Mouse (Mus musculus): ENCODE measurements around the gene Mrgpra1. TPM values are rescaled to one million over a fixed set of nuclear protein-coding genes. Genes with fewer than 3 reads are reported as not detected.
"Not testable (repeated sequence)": the region's sequence is repeated elsewhere in the genome, so short reads cannot be mapped to it uniquely, and the experiment has no call there.

Gene Mrgpra1
- polyA plus RNA-seq, 1 experiment from 2014 or later: not detected

- not testable (repeated sequence) for ATAC-seq (ENCODE audit: low FRiP score, low TSS enrichment); H3K4me2 ChIP-seq (ENCODE audit: low read length); H3K9ac ChIP-seq (replicated peaks; ENCODE audit: low read length); H3K4me1 ChIP-seq (ENCODE audit: control insufficient read depth, insufficient read depth, low read length); H3K27ac ChIP-seq (replicated peaks; ENCODE audit: low read depth, low read length); H3K4me3 ChIP-seq (replicated peaks; ENCODE audit: low read depth, low read length); H3K36me3 ChIP-seq (ENCODE audit: control insufficient read depth, insufficient read depth, low read length); H3K9me3 ChIP-seq (ENCODE audit: control insufficient read depth, low read length); DNase-seq; H3K27me3 ChIP-seq (ENCODE audit: control insufficient read depth, insufficient read depth, low read length)
- 85% methylated on average over 5 of the region's 6 CpGs for WGBS
These were observed 49.4 kb downstream of the Mrgpra1 start for GRCm38 (mm10) chr7:47304661-47305060.

DNA sequence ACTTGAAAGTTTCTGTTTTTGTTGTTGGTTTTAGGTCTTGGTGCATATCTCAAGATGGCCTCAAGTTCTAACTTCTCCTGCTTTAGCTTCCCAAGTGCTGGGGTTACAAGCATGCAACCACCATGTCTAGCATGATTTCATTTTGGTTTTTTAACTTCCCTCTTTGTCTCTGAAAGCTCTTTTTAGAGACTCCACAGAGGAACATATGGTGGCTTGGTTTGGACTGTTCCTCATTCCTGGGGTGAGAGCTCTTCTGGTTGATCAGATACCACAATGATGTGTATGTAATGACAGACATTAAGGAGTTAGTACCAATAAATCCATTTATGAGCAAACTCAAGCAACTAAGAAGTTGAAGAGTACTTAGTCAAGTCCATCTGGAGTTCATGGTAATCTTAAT lies 54.4 kb downstream of the Mrgpra1 start:
- not testable (repeated sequence) for H3K36me3 ChIP-seq (ENCODE audit: control insufficient read depth, insufficient read depth, low read length); H3K4me1 ChIP-seq (ENCODE audit: control insufficient read depth, insufficient read depth, low read length); H3K27ac ChIP-seq (replicated peaks; ENCODE audit: low read depth, low read length); DNase-seq; H3K4me2 ChIP-seq (ENCODE audit: low read length); H3K27me3 ChIP-seq (ENCODE audit: control insufficient read depth, insufficient read depth, low read length); H3K4me3 ChIP-seq (replicated peaks; ENCODE audit: low read depth, low read length); H3K9ac ChIP-seq (replicated peaks; ENCODE audit: low read length); H3K9me3 ChIP-seq (ENCODE audit: control insufficient read depth, low read length); ATAC-seq (ENCODE audit: low FRiP score, low TSS enrichment)

Other genes with a start within 250 kb of the Mrgpra1 start
- 146 and 152 TPM in 2 replicates for gene Ptpn5, start 220.6 kb downstream of the Mrgpra1 start, polyA plus RNA-seq (2014; fragmentation: Nextera tagmentation; extraction: Ambion mirVana)
- gene Mrgpra6, start 149.3 kb downstream of the Mrgpra1 start, polyA plus RNA-seq (2014; fragmentation: Nextera tagmentation; extraction: Ambion mirVana): not detected in 2 replicates
- not detected in 2 replicates for gene Mrgpra9, start 101.4 kb downstream of the Mrgpra1 start, polyA plus RNA-seq (2014; fragmentation: Nextera tagmentation; extraction: Ambion mirVana)
- gene Mrgpra2a, start 97.9 kb upstream of the Mrgpra1 start, polyA plus RNA-seq (2014; fragmentation: Nextera tagmentation; extraction: Ambion mirVana): not detected in 2 replicates
- gene Mrgpra2b, start 174.6 kb upstream of the Mrgpra1 start, polyA plus RNA-seq (2014; fragmentation: Nextera tagmentation; extraction: Ambion mirVana): not detected in 2 replicates
- gene Mrgpra3, start 247.1 kb upstream of the Mrgpra1 start, polyA plus RNA-seq (2014; fragmentation: Nextera tagmentation; extraction: Ambion mirVana): not detected in 2 replicates

Data from midbrain, embryonic 14.5 days (tissue).